Mouse (Mus musculus) liver, embryonic 14.5 days (tissue): Measurements from ENCODE around the gene Tpd52l1. TPM values are rescaled to one million over a fixed set of nuclear protein-coding genes. Genes with fewer than 3 reads are reported as not detected.

ENCODE experiments used
- ATAC-seq: fragments of 200-750 bp; cut with Nextera tagmentation; 2 replicates; pipeline ENCODE4 v1.8.0; 2017; ENCODE audit warnings: moderate number of reproducible peaks, mild to moderate bottlenecking, moderate library complexity; ENCODE audit not compliant: insufficient read depth
- DNase-seq, 3 experiments: peaks; one replicate each; pipeline ENCODE4 v3.0.0-alpha.2; 2012 to 2013; ENCODE audit warnings: low read depth in 3 of 3, low spot score in 3 of 3
- H3K27ac ChIP-seq: fragments of 300-500 bp; sonication (generic); 2 replicates; pipeline ENCODE4 v1.5.1; 2014; ENCODE audit warnings: moderate library complexity, mild to moderate bottlenecking, control low read depth, inconsistent platforms
- H3K27me3 ChIP-seq: fragments of 300-500 bp; sonication (generic); 2 replicates; pipeline ENCODE4 v1.6.1; 2014; ENCODE audit warnings: mild to moderate bottlenecking, low read length, moderate library complexity; ENCODE audit not compliant: control insufficient read depth, insufficient read depth
- H3K36me3 ChIP-seq: fragments of 300-500 bp; sonication (generic); replicated peaks from 2 replicates; pipeline ENCODE4 v1.6.1; 2014; ENCODE audit warnings: low read depth; ENCODE audit not compliant: control insufficient read depth, insufficient read depth
- H3K4me1 ChIP-seq, 2 experiments: fragments of 200-500 bp in 1 of 2; fragments of 300-500 bp in 1 of 2; sonication (generic) in 1 of 2; replicated peaks; 2 replicates each; pipeline ENCODE4 v1.6.1; 2012 to 2014; ENCODE audit warnings: antibody characterized with exemption in 1 of 2, inconsistent platforms in 1 of 2, low read length in 1 of 2; ENCODE audit not compliant: control insufficient read depth in 2 of 2, insufficient read depth in 2 of 2
- H3K4me2 ChIP-seq: fragments of 300-500 bp; sonication (generic); 2 replicates; pipeline ENCODE4 v1.6.1; 2014; ENCODE audit warnings: low read depth, mild to moderate bottlenecking, control low read depth, moderate library complexity
- H3K4me3 ChIP-seq, 2 experiments: fragments of 200-500 bp in 1 of 2; fragments of 300-500 bp in 1 of 2; sonication (generic) in 1 of 2; 2 replicates each; pipeline ENCODE4 v1.5.1; 2012 to 2014; ENCODE audit warnings: low read depth in 2 of 2, low read length in 2 of 2, mild to moderate bottlenecking in 2 of 2, control low read depth in 1 of 2, inconsistent platforms in 1 of 2, moderate library complexity in 1 of 2; ENCODE audit not compliant: insufficient read depth in 1 of 2
- H3K9ac ChIP-seq: fragments of 300-500 bp; sonication (generic); replicated peaks from 2 replicates; pipeline ENCODE4 v1.6.1; 2014; ENCODE audit warnings: mild to moderate bottlenecking, control low read depth, moderate library complexity
- H3K9me3 ChIP-seq: fragments of 300-500 bp; sonication (generic); 2 replicates; pipeline ENCODE4 v1.6.1; 2016; ENCODE audit warnings: low read length, mixed read lengths; ENCODE audit not compliant: control insufficient read depth
- CTCF ChIP-seq: IDR thresholded peaks from 2 replicates; pipeline ENCODE4 v1.5.1; 2016; ENCODE audit warnings: antibody characterized with exemption, low read depth, control low read depth
- EP300 ChIP-seq: IDR thresholded peaks from 2 replicates; pipeline ENCODE4 v1.6.1; 2016; ENCODE audit warnings: antibody characterized with exemption, low read depth
- WGBS: fragments of 180-500 bp; shearing (Covaris S2); extraction: QIAGEN DNeasy Blood & Tissue Kit; methylation state at CpG from one replicate; pipeline ENCODE4 v1.1.7; 2014; ENCODE audit not compliant: insufficient replicate concordance; 5-methylcytosine and 5-hydroxymethylcytosine counted together
- polyA plus RNA-seq, 2 experiments: library from polyadenylated mRNA; depleted of rRNA in 1 of 2; stranded (reverse) in 1 of 2; unstranded in 1 of 2; fragments of >200 nt; fragmentation: Nextera tagmentation in 1 of 2; extraction: Ambion mirVana in 1 of 2; gene quantifications; 2 replicates each; pipeline versions ENCODE4 v1.2.1 to v1.2.3; 2012 to 2014

The Tpd52l1 gene
- polyA plus RNA-seq (2012; rRNA removed) (0.23 and 0.38 TPM in 2 replicates), polyA plus RNA-seq (2014; fragmentation: Nextera tagmentation; extraction: Ambion mirVana) (0.52 and 0.58 TPM in 2 replicates)

GRCm38 (mm10) chr10:31445291-31446124 is at the start of gene Tpd52l1:
Tpd52l1 (minus strand) TSS chr10:31445958.
- peak; percentile 89 for ATAC-seq
- H3K4me1 ChIP-seq = no peaks in the 10 kb centered on the region; a peak in 1 of 4 replicates
- no peaks in the 10 kb centered on the region for H3K36me3 ChIP-seq
- no peaks in the 10 kb centered on the region for H3K9me3 ChIP-seq
- no peak within 1 kb of the TSS for H3K27ac ChIP-seq
- H3K9ac ChIP-seq = no peak within 1 kb of the TSS
- TF ChIP-seq EP300 (no peak), CTCF (peak; percentile 90)
- peak within 1 kb of the TSS; percentile 30 to 50 for H3K4me3 ChIP-seq
- no peaks in the 10 kb centered on the region for H3K27me3 ChIP-seq
- H3K4me2 ChIP-seq = peak within 1 kb of the TSS; percentile 66
- 1% methylated on average over 59 of the region's 59 CpGs for WGBS
- peak; percentile 24 to 31 (median 26) for DNase-seq

- Histone ChIP-seq H3K4me2 (no peak overlapping the region), H3K27me3 (no peaks in the 10 kb centered on the region), H3K27ac (no peak overlapping the region), H3K36me3 (no peaks in the 10 kb centered on the region), H3K9ac (no peak overlapping the region), H3K4me3 (no peak overlapping the region), H3K4me1 (no peaks in the 10 kb centered on the region), H3K9me3 (no peaks in the 10 kb centered on the region)
- TF ChIP-seq EP300 (no peak), CTCF (no peak)
- 55% methylated on average over 1 of the region's 1 CpGs for WGBS
- no peak for DNase-seq
- ATAC-seq = no peak
Observed at GRCm38 (mm10) chr10:31494296-31494695, 48.5 kb upstream of the Tpd52l1 start.

- 53% methylated on average over 10 of the region's 10 CpGs for WGBS
- TF ChIP-seq CTCF (no peak), EP300 (no peak)
- no peaks in the 10 kb centered on the region for H3K9me3 ChIP-seq
- DNase-seq (no peak), ATAC-seq (no peak)
- H3K36me3 ChIP-seq = no peaks in the 10 kb centered on the region
- H3K27me3 ChIP-seq = no peaks in the 10 kb centered on the region
- H3K9ac ChIP-seq = no peak overlapping the region
- no peak overlapping the region for H3K4me2 ChIP-seq
- no peak overlapping the region for H3K4me3 ChIP-seq
- no peak overlapping the region for H3K27ac ChIP-seq
- no peaks in the 10 kb centered on the region for H3K4me1 ChIP-seq
Observed at GRCm38 (mm10) chr10:31467043-31467898, 21.5 kb upstream of the Tpd52l1 start.

- no peaks in the 10 kb centered on the region for H3K9me3 ChIP-seq
- WGBS = 61% methylated on average over 6 of the region's 6 CpGs
- no peak for DNase-seq
- no peak overlapping the region for H3K27ac ChIP-seq
- peak; percentile 24; the same call in 1 of the 2 replicates for TF ChIP-seq CTCF
- no peak for TF ChIP-seq EP300
- no peaks in the 10 kb centered on the region for H3K27me3 ChIP-seq
- ATAC-seq = no peak
- no peaks in the 10 kb centered on the region for H3K4me1 ChIP-seq
- H3K4me2 ChIP-seq = no peak overlapping the region
- H3K4me3 ChIP-seq = no peak overlapping the region
- no peak overlapping the region for H3K9ac ChIP-seq
- H3K36me3 ChIP-seq = no peaks in the 10 kb centered on the region
Observed at GRCm38 (mm10) chr10:31465840-31466541, 20.2 kb upstream of the Tpd52l1 start.
